Mouse (Mus musculus) lung, embryonic 16.5 days (tissue): ENCODE measurements around the gene Irgq. TPM values are rescaled to one million over a fixed set of nuclear protein-coding genes. Genes with fewer than 3 reads are reported as not detected.
"Not testable (repeated sequence)": the region's sequence is repeated elsewhere in the genome, so short reads cannot be mapped to it uniquely, and the experiment has no call there.

Experiments used
- ATAC-seq: fragments of 200-750 bp; cut with Nextera tagmentation; 2 replicates; pipeline ENCODE4 v1.8.0; 2017; ENCODE audit warnings: low read depth, mild to moderate bottlenecking, moderate library complexity
- H3K27ac ChIP-seq: fragments of 300-500 bp; sonication (generic); 2 replicates; pipeline ENCODE4 v1.5.1; 2014; ENCODE audit warnings: mild to moderate bottlenecking, control low read depth, low read length
- H3K27me3 ChIP-seq: fragments of 300-500 bp; sonication (generic); 2 replicates; pipeline ENCODE4 v1.6.1; 2014; ENCODE audit warnings: low read depth, low read length, mixed read lengths; ENCODE audit not compliant: control insufficient read depth, insufficient read depth
- H3K36me3 ChIP-seq: fragments of 300-500 bp; sonication (generic); 2 replicates; pipeline ENCODE4 v1.6.1; 2014; ENCODE audit warnings: low read length; ENCODE audit not compliant: control insufficient read depth, insufficient read depth
- H3K4me1 ChIP-seq: fragments of 300-500 bp; sonication (generic); replicated peaks from 2 replicates; pipeline ENCODE4 v1.6.1; 2014; ENCODE audit warnings: low read length, mixed read lengths; ENCODE audit not compliant: control insufficient read depth, insufficient read depth
- H3K4me2 ChIP-seq: fragments of 300-500 bp; sonication (generic); 2 replicates; pipeline ENCODE4 v1.6.1; 2014; ENCODE audit warnings: low read depth, low read length, control low read depth
- H3K4me3 ChIP-seq: fragments of 300-500 bp; sonication (generic); 2 replicates; pipeline ENCODE4 v1.5.1; 2014; ENCODE audit warnings: mild to moderate bottlenecking, low read length, control low read depth
- H3K9ac ChIP-seq: fragments of 300-500 bp; sonication (generic); 2 replicates; pipeline ENCODE4 v1.6.1; 2014; ENCODE audit warnings: low read length, control low read depth
- H3K9me3 ChIP-seq: fragments of 300-500 bp; sonication (generic); 2 replicates; pipeline ENCODE4 v1.6.1; 2016; ENCODE audit warnings: low read length; ENCODE audit not compliant: control insufficient read depth
- WGBS: fragments of 180-500 bp; shearing (Covaris S2); extraction: QIAGEN DNeasy Blood & Tissue Kit; methylation state at CpG from one replicate; pipeline ENCODE4 v1.1.7; 2014; 5-methylcytosine and 5-hydroxymethylcytosine counted together
- polyA plus RNA-seq: library from polyadenylated mRNA; unstranded; fragments of >200 nt; fragmentation: Nextera tagmentation; extraction: Ambion mirVana; gene quantifications from 2 replicates; pipeline ENCODE4 v1.2.1, GENCODE M21; 2015

Irgq gene
- polyA plus RNA-seq, 1 experiment from 2014 or later, result 5.6 TPM

DNA sequence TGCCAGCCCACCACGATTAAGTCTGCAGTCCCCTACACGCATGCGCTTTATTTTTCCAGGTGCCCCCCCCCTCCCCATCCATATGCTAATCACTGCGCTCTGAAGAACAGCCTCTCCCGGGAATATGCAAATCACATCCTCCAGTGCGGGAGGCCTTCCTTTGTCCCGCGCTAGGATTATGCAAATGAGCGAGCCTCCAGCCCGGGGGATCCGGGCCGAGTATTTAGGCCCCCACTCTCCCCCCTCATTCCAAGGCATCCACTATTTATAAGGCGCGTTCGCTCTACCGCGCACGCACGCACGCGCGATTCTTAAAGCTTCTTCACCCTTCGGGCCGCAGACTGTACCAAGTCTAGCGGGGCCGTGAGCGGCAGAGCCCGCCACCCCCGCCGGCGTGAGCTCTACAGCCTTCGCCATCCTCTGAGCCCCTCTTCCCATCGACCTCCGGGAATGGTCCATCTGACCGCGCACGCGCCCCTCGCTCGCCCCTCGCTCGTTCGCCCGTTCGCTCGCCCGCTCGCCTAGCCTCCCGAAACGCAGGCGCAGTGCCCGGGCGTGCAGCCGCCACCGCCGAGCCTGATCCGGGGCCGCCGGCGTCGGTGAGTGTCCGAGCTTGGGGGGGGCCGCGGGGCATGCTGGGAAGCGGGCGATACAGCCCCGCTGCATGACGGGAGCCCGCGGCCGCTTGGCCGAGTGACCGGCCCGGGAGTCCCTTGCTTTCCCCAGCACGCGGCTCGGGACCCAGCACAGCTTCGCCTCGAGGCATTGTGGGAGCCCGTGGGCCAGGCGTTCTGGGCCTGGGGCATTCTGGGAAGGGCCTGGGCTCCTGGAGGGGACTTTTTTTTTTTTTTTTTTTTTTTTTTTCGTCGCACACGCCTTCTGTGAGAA lies 23.4 kb upstream of the Irgq start, which contains the start of gene Zfp428:
Gene Zfp428, plus strand, starts transcription at position 169 of the 888 bp plus-strand sequence.
- Histone ChIP-seq H3K9me3 (no peaks in the 10 kb centered on the region), H3K4me1 (peaks cover 17% of the 10 kb centered on the region), H3K4me2 (peak within 1 kb of the TSS; percentile 68), H3K4me3 (peak within 1 kb of the TSS; percentile 83), H3K27ac (peak within 1 kb of the TSS; percentile 99), H3K9ac (peak within 1 kb of the TSS; percentile 98), H3K27me3 (peaks cover 12% of the 10 kb centered on the region), H3K36me3 (no peaks in the 10 kb centered on the region)
- WGBS, result under 1% methylated on average over 75 of the region's 84 CpGs
- peak; percentile 91 for ATAC-seq

GRCm38 (mm10) chr7:24507726-24508114 lies 22.8 kb upstream of the Irgq start:
- peak overlapping the region; percentile 68 for H3K4me2 ChIP-seq
- H3K27ac ChIP-seq, result peak overlapping the region; percentile 99
- H3K9me3 ChIP-seq, result no peaks in the 10 kb centered on the region
- peak; percentile 11; the same call in 1 of the 2 replicates for ATAC-seq
- H3K4me1 ChIP-seq, result peaks cover 17% of the 10 kb centered on the region
- H3K4me3 ChIP-seq, result peak overlapping the region; percentile 83
- peak overlapping the region; percentile 98 for H3K9ac ChIP-seq
- H3K36me3 ChIP-seq, result no peaks in the 10 kb centered on the region
- peaks cover 6% of the 10 kb centered on the region for H3K27me3 ChIP-seq
- WGBS, result under 1% methylated on average over 20 of the region's 20 CpGs

- no peak for ATAC-seq
Measured at GRCm38 (mm10) chr7:24512355-24512754, 18.1 kb upstream of the Irgq start, which contains the start of gene AC161166.1. AC161166.1 (minus strand) TSS chr7:24512455.

GRCm38 (mm10) chr7:24516319-24516718 lies 14.2 kb upstream of the Irgq start:
- WGBS, result 76% methylated on average over 8 of the region's 8 CpGs

More at GRCm38 (mm10) chr7:24512355-24512754, 18.1 kb upstream of the Irgq start, which contains the start of gene AC161166.1:
- Histone ChIP-seq H3K4me3 (no peak within 1 kb of the TSS), H3K9ac (no peak within 1 kb of the TSS), H3K4me2 (no peak within 1 kb of the TSS), H3K27ac (no peak within 1 kb of the TSS), H3K4me1 (peaks cover 5% of the 10 kb centered on the region; the same call in 1 of the 2 replicates), H3K36me3 (peaks cover 3% of the 10 kb centered on the region; the same call in 1 of the 2 replicates), H3K9me3 (no peaks in the 10 kb centered on the region), H3K27me3 (no peaks in the 10 kb centered on the region)
- WGBS, result 85% methylated on average over 7 of the region's 7 CpGs

GRCm38 (mm10) chr7:24517077-24517476 lies 13.4 kb upstream of the Irgq start:
- H3K9ac ChIP-seq, result no peak overlapping the region
- WGBS, result 53% methylated on average over 5 of the region's 5 CpGs
- no peak overlapping the region for H3K4me2 ChIP-seq
- H3K27me3 ChIP-seq, result no peaks in the 10 kb centered on the region
- H3K4me1 ChIP-seq, result no peaks in the 10 kb centered on the region
- no peak for ATAC-seq
- no peaks in the 10 kb centered on the region for H3K9me3 ChIP-seq
- H3K4me3 ChIP-seq, result no peak overlapping the region
- H3K36me3 ChIP-seq, result peaks cover 3% of the 10 kb centered on the region; the same call in 1 of the 2 replicates
- H3K27ac ChIP-seq, result no peak overlapping the region

More at GRCm38 (mm10) chr7:24516319-24516718, 14.2 kb upstream of the Irgq start:
- H3K27me3 ChIP-seq, H3K4me3 ChIP-seq, H3K9me3 ChIP-seq, H3K27ac ChIP-seq, H3K4me2 ChIP-seq, H3K36me3 ChIP-seq, H3K9ac ChIP-seq, H3K4me1 ChIP-seq, ATAC-seq: not testable (repeated sequence)

GRCm38 (mm10) chr7:24517654-24518053 lies 12.8 kb upstream of the Irgq start:
- ATAC-seq, result no peak
- 57% methylated on average over 6 of the region's 6 CpGs for WGBS

DNA sequence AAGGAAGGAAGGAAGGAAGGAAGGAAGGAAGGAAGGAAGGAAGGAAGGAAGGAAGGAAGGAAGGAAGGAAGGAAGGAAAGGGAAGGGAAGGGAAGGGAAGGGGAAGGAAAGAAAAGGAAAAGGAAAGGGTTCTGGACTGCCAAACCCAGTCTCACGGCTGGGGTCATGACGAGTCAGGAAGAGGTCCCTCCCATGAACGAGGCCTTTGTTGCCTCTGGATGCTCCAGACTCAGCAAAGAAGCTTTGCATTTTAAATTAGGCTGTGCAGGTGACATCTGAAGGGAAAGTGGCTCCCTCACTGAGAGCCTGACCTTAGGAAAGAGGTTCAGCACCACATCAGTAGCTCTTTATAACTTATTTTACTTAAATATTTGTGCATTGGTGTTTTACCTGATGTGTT lies 11.4 kb upstream of the Irgq start:
- H3K4me2 ChIP-seq, result no peak overlapping the region
- peaks cover 3% of the 10 kb centered on the region; the same call in 1 of the 2 replicates for H3K36me3 ChIP-seq
- WGBS, result 52% methylated on average over 3 of the region's 3 CpGs
- no peak overlapping the region for H3K9ac ChIP-seq
- H3K27me3 ChIP-seq, result no peaks in the 10 kb centered on the region
- no peaks in the 10 kb centered on the region for H3K9me3 ChIP-seq
- no peak overlapping the region for H3K27ac ChIP-seq
- H3K4me1 ChIP-seq, result peaks cover 3% of the 10 kb centered on the region; the same call in 1 of the 2 replicates
- no peak for ATAC-seq
- no peak overlapping the region for H3K4me3 ChIP-seq

More at GRCm38 (mm10) chr7:24517654-24518053, 12.8 kb upstream of the Irgq start:
- Histone ChIP-seq H3K4me1 (no peaks in the 10 kb centered on the region), H3K27ac (no peak overlapping the region), H3K9ac (no peak overlapping the region), H3K27me3 (no peaks in the 10 kb centered on the region), H3K9me3 (no peaks in the 10 kb centered on the region), H3K4me2 (no peak overlapping the region), H3K4me3 (no peak overlapping the region), H3K36me3 (peaks cover 3% of the 10 kb centered on the region; the same call in 1 of the 2 replicates)

DNA sequence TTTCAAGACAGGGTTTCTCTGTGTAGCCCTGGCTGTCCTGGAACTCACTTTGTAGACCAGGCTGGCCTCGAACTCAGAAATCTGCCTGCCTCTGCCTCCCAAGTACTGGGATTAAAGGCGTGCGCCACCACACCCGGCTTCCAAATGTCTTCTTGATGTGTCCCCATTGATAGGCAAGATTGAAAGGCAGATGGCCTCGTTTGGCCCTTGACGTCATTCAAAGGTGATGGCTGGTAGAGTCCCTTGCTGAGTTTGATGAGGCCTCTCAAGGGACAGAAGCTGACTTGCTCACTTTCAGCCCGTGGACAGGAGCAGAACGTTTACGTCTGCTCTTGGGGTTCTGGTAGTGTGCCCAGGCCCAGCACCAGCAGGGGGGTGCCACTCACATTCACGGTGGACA lies 10.4 kb upstream of the Irgq start:
- WGBS, result 85% methylated on average over 9 of the region's 10 CpGs
- not testable (repeated sequence) for H3K9ac ChIP-seq

GRCm38 (mm10) chr7:24522805-24523204 lies 7.7 kb upstream of the Irgq start:
- Histone ChIP-seq H3K4me3 (no peak overlapping the region), H3K27ac (peak overlapping the region; percentile 18; the same call in 1 of the 2 replicates), H3K4me1 (peaks cover 3% of the 10 kb centered on the region; the same call in 1 of the 2 replicates), H3K4me2 (no peak overlapping the region), H3K27me3 (no peaks in the 10 kb centered on the region), H3K9ac (no peak overlapping the region), H3K9me3 (no peaks in the 10 kb centered on the region), H3K36me3 (no peaks in the 10 kb centered on the region)
- 44% methylated on average over 5 of the region's 5 CpGs for WGBS
- ATAC-seq, result peak; percentile 79

More for the DNA sequence above, 10.4 kb upstream of the Irgq start:
- H3K4me1 ChIP-seq, H3K4me2 ChIP-seq, ATAC-seq, H3K4me3 ChIP-seq, H3K36me3 ChIP-seq, H3K9me3 ChIP-seq, H3K27me3 ChIP-seq, H3K27ac ChIP-seq: not testable (repeated sequence)
